Mouse (Mus musculus): Measurements from ENCODE around the gene Cry2. TPM values are rescaled to one million over a fixed set of nuclear protein-coding genes. Genes with fewer than 3 reads are reported as not detected.

The Cry2 gene
- polyA plus RNA-seq, 1 experiment from 2014 or later: 14.5 TPM

Other genes starting within 250 kb of the Cry2 start
- 41.6 and 45.8 TPM in 2 replicates for gene Pex16, start 59.4 kb downstream of the Cry2 start, polyA plus RNA-seq (2015; fragmentation: Nextera tagmentation; extraction: Ambion mirVana)
- 10.0 and 11.8 TPM in 2 replicates for gene Large2, start 59.2 kb downstream of the Cry2 start, polyA plus RNA-seq (2015; fragmentation: Nextera tagmentation; extraction: Ambion mirVana)
- gene 1700029I15Rik, start 51.5 kb downstream of the Cry2 start, polyA plus RNA-seq (2015; fragmentation: Nextera tagmentation; extraction: Ambion mirVana): 2.9 and 3.0 TPM in 2 replicates
- 19.4 and 21.3 TPM in 2 replicates for gene Mapk8ip1, start 32.8 kb downstream of the Cry2 start, polyA plus RNA-seq (2015; fragmentation: Nextera tagmentation; extraction: Ambion mirVana)
- gene Slc35c1, start 26.5 kb upstream of the Cry2 start, polyA plus RNA-seq (2015; fragmentation: Nextera tagmentation; extraction: Ambion mirVana): 37.3 and 44.5 TPM in 2 replicates
- 4.1 and 4.5 TPM in 2 replicates for gene Chst1, start 165.7 kb upstream of the Cry2 start, polyA plus RNA-seq (2015; fragmentation: Nextera tagmentation; extraction: Ambion mirVana)